Mouse (Mus musculus) megakaryocyte, embryonic 14.5 days (primary cell): ENCODE measurements around the gene Cog1.

ENCODE experiments used
- FLI1 ChIP-seq: IDR thresholded peaks from 2 replicates; pipeline ENCODE4 v1.6.1; 2012; ENCODE audit warnings: low read length, inconsistent platforms, mixed read lengths
- GATA1 ChIP-seq: IDR thresholded peaks from 3 replicates; pipeline ENCODE4 v1.6.1; 2012; ENCODE audit warnings: mixed read lengths, low read length, inconsistent platforms, borderline replicate concordance

- TF ChIP-seq GATA1 (no peak), FLI1 (no peak)
Measured at GRCm38 (mm10) chr11:113682897-113683626, 34.1 kb downstream of the Cog1 start.
